Mouse (Mus musculus) hindbrain, postnatal 0 days (tissue): Measurements from ENCODE around the gene Wrap73. TPM values are rescaled to one million over a fixed set of nuclear protein-coding genes. Genes with fewer than 3 reads are reported as not detected.

Experiments used
- ATAC-seq: fragments of 200-750 bp; cut with Nextera tagmentation; 2 replicates; pipeline ENCODE4 v1.8.0; 2017; ENCODE audit warnings: mild to moderate bottlenecking, moderate TSS enrichment, moderate library complexity
- DNase-seq: peaks from one replicate; pipeline ENCODE4 v3.0.0-alpha.2; 2015; ENCODE audit warnings: low spot score
- H3K27ac ChIP-seq: fragments of 300-500 bp; sonication (generic); 2 replicates; pipeline ENCODE4 v1.5.1; 2014; ENCODE audit warnings: mild to moderate bottlenecking
- H3K27me3 ChIP-seq: fragments of 300-500 bp; sonication (generic); 2 replicates; pipeline ENCODE4 v1.6.1; 2014; ENCODE audit warnings: low read length, mixed read lengths; ENCODE audit not compliant: insufficient read depth
- H3K36me3 ChIP-seq: fragments of 300-500 bp; sonication (generic); 2 replicates; pipeline ENCODE4 v1.6.1; 2014; ENCODE audit warnings: low read length, mixed read lengths; ENCODE audit not compliant: insufficient read depth
- H3K4me1 ChIP-seq: fragments of 300-500 bp; sonication (generic); 2 replicates; pipeline ENCODE4 v1.6.1; 2014; ENCODE audit warnings: antibody characterized with exemption, low read length, mixed read lengths; ENCODE audit not compliant: insufficient read depth
- H3K4me2 ChIP-seq: fragments of 300-500 bp; sonication (generic); 2 replicates; pipeline ENCODE4 v1.6.1; 2014; ENCODE audit warnings: low read depth, mild to moderate bottlenecking, low read length, moderate library complexity, mixed read lengths
- H3K4me3 ChIP-seq: fragments of 300-500 bp; sonication (generic); 2 replicates; pipeline ENCODE4 v1.5.1; 2014; ENCODE audit warnings: low read length
- H3K9ac ChIP-seq: fragments of 300-500 bp; sonication (generic); replicated peaks from 2 replicates; pipeline ENCODE4 v1.6.1; 2014; ENCODE audit warnings: mild to moderate bottlenecking, low read length, moderate library complexity, mixed read lengths
- H3K9me3 ChIP-seq: fragments of 300-500 bp; sonication (generic); 2 replicates; pipeline ENCODE4 v1.6.1; 2016; ENCODE audit warnings: low read length, mixed read lengths
- CTCF ChIP-seq: IDR thresholded peaks from 2 replicates; pipeline ENCODE4 v1.5.1; 2016; ENCODE audit warnings: antibody characterized with exemption, control low read depth, low read depth
- WGBS: fragments of 180-500 bp; shearing (Covaris S2); extraction: QIAGEN DNeasy Blood & Tissue Kit; methylation state at CpG from one replicate; pipeline ENCODE4 v1.1.7; 2014; 5-methylcytosine and 5-hydroxymethylcytosine counted together
- polyA plus RNA-seq: library from polyadenylated mRNA; unstranded; fragments of >200 nt; fragmentation: Nextera tagmentation; extraction: Ambion mirVana; gene quantifications from 2 replicates; pipeline ENCODE4 v1.2.1, GENCODE M21; 2015
- total RNA-seq: library from RNA; depleted of rRNA; stranded (reverse); fragments of >200 nt; gene quantifications from 2 replicates; pipeline ENCODE4 v1.2.3, GENCODE M21; 2014

The Wrap73 gene
- total and polyA plus RNA-seq, 2 experiments from 2014 or later = 36.5 to 76.7 TPM

DNA sequence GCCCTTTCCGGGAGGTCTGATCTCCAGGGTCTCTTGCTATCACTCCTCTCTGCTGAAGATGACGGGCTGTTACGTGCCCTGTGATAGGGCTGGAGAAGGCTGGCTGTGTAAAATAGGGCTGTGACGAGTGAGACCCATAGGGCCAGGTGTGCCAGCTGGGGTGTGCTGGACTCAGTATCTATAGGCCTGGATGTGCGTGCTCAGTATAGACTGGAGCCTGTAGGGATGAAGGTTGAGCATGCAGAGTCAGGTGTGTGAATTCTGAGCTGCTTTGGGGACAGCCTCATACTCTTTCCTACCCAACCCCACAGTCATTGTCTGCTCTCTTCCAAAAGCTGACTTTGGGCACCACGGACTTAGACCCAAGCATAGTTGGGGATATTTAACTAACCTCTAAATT is 55.8 kb downstream of the Wrap73 start:
- no peak overlapping the region for H3K4me3 ChIP-seq
- 0 out of 2 replicates have a peak, but pooled peaks cover 5% of the 10 kb centered on the region for H3K4me1 ChIP-seq
- DNase-seq = no peak
- H3K27me3 ChIP-seq = no peaks in the 10 kb centered on the region
- ATAC-seq = no peak
- no peak overlapping the region for H3K9ac ChIP-seq
- TF ChIP-seq CTCF = no peak
- no peak overlapping the region for H3K4me2 ChIP-seq
- 0 out of 2 replicates have a peak, but pooled peaks cover 3% of the 10 kb centered on the region for H3K9me3 ChIP-seq
- no peak overlapping the region for H3K27ac ChIP-seq
- no peaks in the 10 kb centered on the region for H3K36me3 ChIP-seq
- 51% methylated on average over 6 of the region's 6 CpGs for WGBS

DNA sequence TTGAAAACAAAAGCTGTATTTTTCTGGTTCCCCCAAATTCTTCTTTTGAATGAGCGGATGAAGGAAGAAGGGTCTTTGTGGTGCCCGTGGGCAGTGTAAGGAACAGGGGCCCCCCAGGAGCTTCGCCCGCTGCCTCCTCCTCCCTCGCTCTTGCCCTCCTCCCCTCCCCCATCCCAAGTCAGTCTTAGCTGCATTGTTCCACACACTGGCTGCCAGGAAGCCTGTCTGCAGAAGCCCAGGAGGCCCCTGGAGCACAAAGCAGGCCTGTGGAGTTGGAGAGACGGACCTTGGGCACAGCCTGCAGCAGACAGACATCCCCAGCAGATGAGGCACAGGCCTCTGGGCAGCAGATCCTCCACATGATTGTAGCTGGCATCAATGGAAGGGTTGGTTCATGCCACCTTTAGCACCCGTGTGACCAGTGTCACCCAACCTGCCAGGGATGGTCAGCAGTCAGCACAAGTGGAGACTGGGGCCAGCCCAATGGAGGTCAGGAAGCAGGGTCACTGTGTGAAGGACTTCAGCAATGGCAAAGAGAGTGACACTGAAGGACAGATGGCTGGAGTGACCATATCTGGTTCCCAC is 56.3 kb downstream of the Wrap73 start:
- H3K27me3 ChIP-seq = no peaks in the 10 kb centered on the region
- ATAC-seq (peak; percentile 44; the same call in 1 of the 2 replicates), DNase-seq (peak; percentile 34)
- no peak for TF ChIP-seq CTCF
- H3K9me3 ChIP-seq = 0 out of 2 replicates have a peak, but pooled peaks cover 3% of the 10 kb centered on the region
- no peaks in the 10 kb centered on the region for H3K36me3 ChIP-seq
- H3K4me2 ChIP-seq = no peak overlapping the region
- H3K27ac ChIP-seq = no peak overlapping the region; the same call in 1 of the 2 replicates
- no peak overlapping the region for H3K9ac ChIP-seq
- H3K4me1 ChIP-seq = 0 out of 2 replicates have a peak, but pooled peaks cover 5% of the 10 kb centered on the region
- no peak overlapping the region for H3K4me3 ChIP-seq
- 19% methylated on average over 7 of the region's 7 CpGs for WGBS

DNA sequence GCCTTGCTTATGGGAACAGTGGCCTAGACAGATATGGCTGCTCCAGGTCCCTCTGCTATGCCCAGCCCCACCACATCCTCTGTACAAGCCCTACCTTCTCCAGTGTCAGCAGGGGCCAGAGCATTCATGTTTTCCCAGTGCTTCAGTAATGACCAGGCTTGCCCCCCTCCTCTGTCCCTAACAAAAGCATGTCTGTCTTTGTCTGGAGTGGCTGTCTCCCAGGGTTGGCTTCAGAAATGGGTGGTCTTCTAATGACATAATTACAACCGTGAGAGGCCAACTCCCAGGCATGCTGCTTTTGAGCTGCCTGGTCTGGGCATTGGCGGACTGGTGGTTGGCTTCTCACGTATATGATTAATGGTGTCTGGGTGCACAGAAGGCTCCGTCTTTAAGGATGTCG is 59.3 kb downstream of the Wrap73 start:
- Histone ChIP-seq H3K9me3 (no peaks in the 10 kb centered on the region), H3K4me2 (no peak overlapping the region), H3K27ac (no peak overlapping the region), H3K4me3 (no peak overlapping the region), H3K4me1 (0 out of 2 replicates have a peak, but pooled peaks cover 10% of the 10 kb centered on the region), H3K36me3 (no peaks in the 10 kb centered on the region), H3K9ac (no peak overlapping the region), H3K27me3 (no peaks in the 10 kb centered on the region)
- DNase-seq = no peak
- no peak for TF ChIP-seq CTCF
- ATAC-seq = no peak
- WGBS = 59% methylated on average over 5 of the region's 5 CpGs

DNA sequence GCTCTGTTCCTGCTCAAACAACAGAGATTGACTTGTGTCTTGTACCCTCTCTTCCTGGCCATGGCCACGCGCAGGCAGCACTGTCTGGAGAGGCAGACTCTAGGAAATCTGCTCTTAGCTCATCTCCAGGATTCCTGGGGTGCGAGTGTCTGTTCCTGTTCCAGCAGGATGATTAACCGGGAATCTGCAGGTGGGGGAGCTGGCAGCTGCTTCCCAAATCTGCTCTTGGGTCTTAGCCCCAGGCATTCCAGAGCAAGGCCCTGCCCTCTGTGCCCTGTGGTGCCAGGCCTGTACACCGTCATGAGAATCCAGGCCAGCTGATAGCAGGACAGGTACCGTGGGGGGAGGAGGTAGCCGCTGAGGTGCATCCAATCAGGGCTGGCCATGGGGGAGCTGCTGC is 62.4 kb downstream of the Wrap73 start:
- Histone ChIP-seq H3K9me3 (no peaks in the 10 kb centered on the region), H3K27me3 (no peaks in the 10 kb centered on the region), H3K4me1 (0 out of 2 replicates have a peak, but pooled peaks cover 4% of the 10 kb centered on the region), H3K36me3 (no peaks in the 10 kb centered on the region), H3K27ac (no peak overlapping the region), H3K4me2 (no peak overlapping the region), H3K4me3 (no peak overlapping the region), H3K9ac (no peak overlapping the region)
- DNase-seq = peak; percentile 21
- TF ChIP-seq CTCF = no peak
- ATAC-seq = no peak
- WGBS = 71% methylated on average over 7 of the region's 7 CpGs

DNA sequence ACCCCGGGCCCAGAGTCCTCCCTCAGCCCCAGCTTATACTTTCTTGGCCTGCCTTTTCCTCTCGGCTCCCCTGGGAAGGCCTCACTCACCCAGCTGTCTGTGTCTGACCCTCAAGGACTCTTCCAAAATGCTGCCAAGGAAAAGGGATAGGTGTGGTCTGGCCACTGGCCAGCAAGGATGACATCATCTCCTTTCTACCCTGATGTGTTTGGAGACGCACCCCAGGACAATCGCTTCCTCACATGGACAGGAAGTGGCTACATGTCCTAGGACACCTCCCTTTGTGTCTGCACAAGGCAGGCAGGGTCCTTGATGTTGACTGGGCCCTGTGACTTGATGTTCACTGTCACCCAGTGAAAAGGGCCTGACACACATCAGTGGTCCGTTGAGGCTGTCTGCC is 63.2 kb downstream of the Wrap73 start:
- no peaks in the 10 kb centered on the region for H3K36me3 ChIP-seq
- H3K27me3 ChIP-seq = no peaks in the 10 kb centered on the region
- H3K4me1 ChIP-seq = 0 out of 2 replicates have a peak, but pooled peaks cover 4% of the 10 kb centered on the region
- ATAC-seq = no peak
- H3K4me3 ChIP-seq = no peak overlapping the region
- H3K27ac ChIP-seq = no peak overlapping the region
- no peak overlapping the region for H3K4me2 ChIP-seq
- no peak for TF ChIP-seq CTCF
- no peak for DNase-seq
- no peak overlapping the region for H3K9ac ChIP-seq
- no peaks in the 10 kb centered on the region for H3K9me3 ChIP-seq
- 63% methylated on average over 5 of the region's 5 CpGs for WGBS

DNA sequence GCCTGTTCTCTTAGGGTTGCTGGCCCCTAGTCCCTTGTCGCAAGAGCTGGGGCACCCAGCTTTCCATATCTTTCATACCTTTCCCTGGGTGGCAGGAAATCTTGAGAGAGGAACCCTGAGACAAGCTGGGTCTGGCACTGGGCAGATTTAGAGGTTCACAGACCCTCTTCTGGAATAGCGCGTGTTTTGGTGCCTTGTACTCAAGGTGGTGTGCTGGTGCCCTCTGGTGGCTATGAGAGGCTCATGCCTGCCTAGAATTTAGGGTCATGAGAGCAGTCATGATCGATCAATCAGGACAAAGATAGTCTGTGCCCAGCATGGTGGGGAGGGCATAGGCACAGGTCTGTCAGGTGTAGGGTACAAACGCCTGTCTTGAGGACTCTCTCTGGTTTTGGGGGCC is 65.1 kb downstream of the Wrap73 start:
- peak; percentile 99 for TF ChIP-seq CTCF
- no peaks in the 10 kb centered on the region for H3K27me3 ChIP-seq
- WGBS = 10% methylated on average over 5 of the region's 5 CpGs
- H3K4me2 ChIP-seq = no peak overlapping the region
- no peak overlapping the region for H3K27ac ChIP-seq
- no peaks in the 10 kb centered on the region for H3K9me3 ChIP-seq
- peak; percentile 90 for DNase-seq
- H3K9ac ChIP-seq = no peak overlapping the region
- 0 out of 2 replicates have a peak, but pooled peaks cover 4% of the 10 kb centered on the region for H3K4me1 ChIP-seq
- H3K36me3 ChIP-seq = no peaks in the 10 kb centered on the region
- no peak overlapping the region for H3K4me3 ChIP-seq
- ATAC-seq = peak; percentile 61; the same call in 1 of the 2 replicates

DNA sequence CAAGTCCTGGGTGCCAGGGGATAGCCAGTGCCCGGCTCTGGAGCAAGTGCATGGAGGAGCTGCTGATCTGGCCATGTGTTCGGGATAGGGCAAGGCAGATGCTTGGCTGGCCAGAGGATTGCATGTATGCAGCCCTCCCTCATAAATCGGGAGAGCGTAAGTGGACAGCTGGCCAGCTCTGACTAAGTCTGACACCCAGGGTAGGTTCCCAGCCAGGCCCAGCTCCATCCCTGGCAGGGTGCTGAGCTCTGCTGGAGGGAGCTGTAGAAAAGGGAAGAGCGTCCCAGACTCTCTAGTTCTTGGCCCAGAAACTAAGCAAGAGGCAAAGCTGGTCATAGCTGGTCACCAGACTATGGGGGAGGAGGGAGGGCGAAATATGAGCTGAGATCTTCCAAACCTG is 66.9 kb downstream of the Wrap73 start:
- WGBS = 64% methylated on average over 6 of the region's 6 CpGs

More for the DNA sequence above, 66.9 kb downstream of the Wrap73 start:
- Histone ChIP-seq H3K4me1 (0 out of 2 replicates have a peak, but pooled peaks cover 4% of the 10 kb centered on the region), H3K36me3 (no peaks in the 10 kb centered on the region), H3K27ac (no peak overlapping the region), H3K4me2 (no peak overlapping the region), H3K27me3 (no peaks in the 10 kb centered on the region), H3K9me3 (no peaks in the 10 kb centered on the region), H3K4me3 (no peak overlapping the region), H3K9ac (no peak overlapping the region)
- TF ChIP-seq CTCF = no peak
- DNase-seq = no peak
- ATAC-seq = no peak
